Mouse (Mus musculus) lung, embryonic 16.5 days (tissue): ENCODE data around the gene Pnpla3. TPM values are rescaled to one million over a fixed set of nuclear protein-coding genes. Genes with fewer than 3 reads are reported as not detected.
A peak's percentile ranks its signal among the peaks of the same experiment; 100 is the strongest.

Source experiments
- ATAC-seq: fragments of 200-750 bp; cut with Nextera tagmentation; 2 replicates; pipeline ENCODE4 v1.8.0; 2017; ENCODE audit warnings: low read depth, mild to moderate bottlenecking, moderate library complexity
- H3K27ac ChIP-seq: fragments of 300-500 bp; sonication (generic); 2 replicates; pipeline ENCODE4 v1.5.1; 2014; ENCODE audit warnings: mild to moderate bottlenecking, control low read depth, low read length
- H3K27me3 ChIP-seq: fragments of 300-500 bp; sonication (generic); 2 replicates; pipeline ENCODE4 v1.6.1; 2014; ENCODE audit warnings: low read depth, low read length, mixed read lengths; ENCODE audit not compliant: control insufficient read depth, insufficient read depth
- H3K36me3 ChIP-seq: fragments of 300-500 bp; sonication (generic); 2 replicates; pipeline ENCODE4 v1.6.1; 2014; ENCODE audit warnings: low read length; ENCODE audit not compliant: control insufficient read depth, insufficient read depth
- H3K4me1 ChIP-seq: fragments of 300-500 bp; sonication (generic); replicated peaks from 2 replicates; pipeline ENCODE4 v1.6.1; 2014; ENCODE audit warnings: low read length, mixed read lengths; ENCODE audit not compliant: control insufficient read depth, insufficient read depth
- H3K4me2 ChIP-seq: fragments of 300-500 bp; sonication (generic); 2 replicates; pipeline ENCODE4 v1.6.1; 2014; ENCODE audit warnings: low read depth, low read length, control low read depth
- H3K4me3 ChIP-seq: fragments of 300-500 bp; sonication (generic); 2 replicates; pipeline ENCODE4 v1.5.1; 2014; ENCODE audit warnings: mild to moderate bottlenecking, low read length, control low read depth
- H3K9ac ChIP-seq: fragments of 300-500 bp; sonication (generic); 2 replicates; pipeline ENCODE4 v1.6.1; 2014; ENCODE audit warnings: low read length, control low read depth
- H3K9me3 ChIP-seq: fragments of 300-500 bp; sonication (generic); 2 replicates; pipeline ENCODE4 v1.6.1; 2016; ENCODE audit warnings: low read length; ENCODE audit not compliant: control insufficient read depth
- WGBS: fragments of 180-500 bp; shearing (Covaris S2); extraction: QIAGEN DNeasy Blood & Tissue Kit; methylation state at CpG from one replicate; pipeline ENCODE4 v1.1.7; 2014; 5-methylcytosine and 5-hydroxymethylcytosine counted together
- polyA plus RNA-seq: library from polyadenylated mRNA; unstranded; fragments of >200 nt; fragmentation: Nextera tagmentation; extraction: Ambion mirVana; gene quantifications from 2 replicates; pipeline ENCODE4 v1.2.1, GENCODE M21; 2015

Pnpla3 gene
- 0.38 TPM in 1 of 2 replicates, not detected in the other for polyA plus RNA-seq

DNA sequence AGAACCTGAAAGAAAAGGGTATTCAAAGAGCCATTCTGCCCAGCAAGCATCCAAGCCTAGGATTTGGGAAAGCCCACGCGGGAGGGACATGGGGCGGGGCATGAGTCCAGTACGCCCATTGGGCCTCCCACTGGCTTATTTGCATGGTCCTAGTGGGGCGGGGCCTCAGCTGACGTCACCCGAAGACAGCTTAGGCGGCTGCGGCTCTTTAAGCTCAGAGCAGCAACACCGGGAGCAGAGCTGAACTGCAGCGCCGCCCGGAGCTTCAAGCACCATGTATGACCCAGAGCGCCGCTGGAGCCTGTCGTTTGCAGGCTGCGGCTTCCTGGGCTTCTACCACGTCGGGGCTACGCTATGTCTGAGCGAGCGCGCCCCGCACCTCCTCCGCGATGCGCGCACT, at the start of gene Pnpla3:
Gene Pnpla3 (plus strand): TSS at position 238 of the 400 bp plus-strand sequence.
- H3K27ac ChIP-seq, result no peak within 1 kb of the TSS
- 0% methylated on average over 28 of the region's 28 CpGs for WGBS
- peak within 1 kb of the TSS; percentile 59 for H3K4me3 ChIP-seq
- ATAC-seq, result peak; percentile 99
- peak within 1 kb of the TSS; percentile 63 for H3K9ac ChIP-seq
- peaks cover 14% of the 10 kb centered on the region for H3K4me1 ChIP-seq
- no peaks in the 10 kb centered on the region; the same call in 1 of the 2 replicates for H3K27me3 ChIP-seq
- no peaks in the 10 kb centered on the region for H3K9me3 ChIP-seq
- H3K4me2 ChIP-seq, result peak within 1 kb of the TSS; percentile 99
- H3K36me3 ChIP-seq, result no peaks in the 10 kb centered on the region

DNA sequence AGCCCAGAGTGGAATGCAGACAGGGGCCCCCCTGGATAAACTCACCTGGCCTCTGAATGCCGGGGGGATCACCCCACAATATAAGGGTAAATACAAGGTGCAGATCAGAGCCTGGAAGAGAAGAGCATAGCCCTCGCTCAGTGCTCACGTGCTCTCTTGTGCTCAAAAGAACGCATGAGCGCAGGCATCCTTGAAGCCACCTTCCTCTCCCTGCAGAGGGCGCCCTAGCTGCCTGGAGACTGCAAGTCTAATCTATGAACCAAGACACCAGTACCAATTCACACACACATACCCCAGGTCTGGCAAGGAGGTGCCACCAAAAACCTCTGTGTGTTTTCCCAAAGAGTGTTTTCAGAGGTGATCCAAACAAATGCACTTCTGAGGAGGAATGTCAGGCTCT, 47.0 kb upstream of the Pnpla3 start:
- WGBS, result 13% methylated on average over 6 of the region's 6 CpGs

GRCm38 (mm10) chr15:84121036-84121435, 46.6 kb upstream of the Pnpla3 start:
- no peak overlapping the region for H3K4me2 ChIP-seq
- WGBS, result 65% methylated on average over 7 of the region's 7 CpGs
- no peak for ATAC-seq

More for the DNA sequence above, 47.0 kb upstream of the Pnpla3 start:
- no peak overlapping the region for H3K4me2 ChIP-seq
- H3K27me3 ChIP-seq, result no peaks in the 10 kb centered on the region
- no peak overlapping the region for H3K4me3 ChIP-seq
- no peaks in the 10 kb centered on the region for H3K4me1 ChIP-seq
- no peak overlapping the region for H3K9ac ChIP-seq
- H3K27ac ChIP-seq, result no peak overlapping the region
- no peaks in the 10 kb centered on the region for H3K9me3 ChIP-seq
- no peaks in the 10 kb centered on the region for H3K36me3 ChIP-seq
- no peak for ATAC-seq

GRCm38 (mm10) chr15:84123075-84123474, 44.6 kb upstream of the Pnpla3 start, which contains the start of gene Pnpla5:
Pnpla5 (minus strand) TSS chr15:84123175.
- no peaks in the 10 kb centered on the region for H3K4me1 ChIP-seq
- WGBS, result 56% methylated on average over 8 of the region's 8 CpGs
- no peak within 1 kb of the TSS for H3K4me3 ChIP-seq
- H3K27ac ChIP-seq, result no peak within 1 kb of the TSS
- H3K27me3 ChIP-seq, result no peaks in the 10 kb centered on the region
- no peak for ATAC-seq
- H3K9me3 ChIP-seq, result no peaks in the 10 kb centered on the region
- no peak within 1 kb of the TSS for H3K4me2 ChIP-seq
- no peak within 1 kb of the TSS for H3K9ac ChIP-seq
- H3K36me3 ChIP-seq, result no peaks in the 10 kb centered on the region

More at GRCm38 (mm10) chr15:84121036-84121435, 46.6 kb upstream of the Pnpla3 start:
- Histone ChIP-seq H3K9ac (no peak overlapping the region), H3K27ac (no peak overlapping the region), H3K4me3 (no peak overlapping the region), H3K4me1 (no peaks in the 10 kb centered on the region), H3K9me3 (no peaks in the 10 kb centered on the region), H3K27me3 (no peaks in the 10 kb centered on the region), H3K36me3 (no peaks in the 10 kb centered on the region)

DNA sequence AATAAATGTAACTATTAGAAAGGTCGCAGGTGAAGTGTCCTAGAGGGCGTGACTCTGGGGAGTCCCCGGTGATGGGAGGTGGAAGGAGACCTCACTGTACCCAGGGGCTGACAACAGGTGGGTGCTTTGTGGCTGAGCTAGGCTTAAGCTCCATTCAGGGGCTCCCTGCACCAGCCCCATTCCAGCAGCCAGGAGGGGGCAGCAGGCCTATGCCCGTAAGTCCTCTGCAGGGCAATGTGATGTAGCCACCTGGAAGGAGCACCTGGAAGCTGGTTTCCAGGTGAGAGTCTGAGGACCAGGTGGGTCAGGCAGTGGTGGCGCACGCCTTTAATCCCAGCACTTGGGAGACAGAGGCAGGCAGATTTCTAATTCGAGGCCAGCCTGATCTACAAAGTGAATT, 43.6 kb upstream of the Pnpla3 start:
- H3K4me2 ChIP-seq, result no peak overlapping the region
- WGBS, result 66% methylated on average over 7 of the region's 7 CpGs
- ATAC-seq, result no peak

DNA sequence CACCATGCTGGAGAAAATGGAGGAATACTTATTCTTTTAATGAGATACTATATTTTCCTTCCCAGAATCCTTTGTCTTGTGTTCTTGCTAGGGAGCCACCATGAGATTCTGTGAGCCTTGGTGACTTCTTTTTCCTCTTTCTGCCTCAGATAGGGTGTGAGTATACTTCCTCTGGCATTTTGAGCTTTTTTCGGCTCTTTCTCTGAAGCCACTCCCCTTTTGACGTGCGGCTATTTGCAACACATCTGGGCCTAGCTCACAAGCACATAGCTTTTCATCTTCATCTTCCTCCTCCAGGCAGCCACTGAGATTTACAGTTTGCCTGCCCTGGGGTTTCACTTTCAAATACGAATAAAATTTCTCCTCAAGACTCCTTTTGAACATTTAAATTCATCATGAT, 41.2 kb upstream of the Pnpla3 start:
- H3K27ac ChIP-seq, result no peak overlapping the region
- H3K4me3 ChIP-seq, result no peak overlapping the region
- no peak for ATAC-seq
- no peaks in the 10 kb centered on the region for H3K27me3 ChIP-seq
- H3K9me3 ChIP-seq, result no peaks in the 10 kb centered on the region
- H3K4me1 ChIP-seq, result no peaks in the 10 kb centered on the region
- H3K9ac ChIP-seq, result no peak overlapping the region
- H3K4me2 ChIP-seq, result no peak overlapping the region
- no peaks in the 10 kb centered on the region for H3K36me3 ChIP-seq
- 62% methylated on average over 4 of the region's 4 CpGs for WGBS

More for the DNA sequence above, 43.6 kb upstream of the Pnpla3 start:
- Histone ChIP-seq H3K27ac (no peak overlapping the region), H3K4me3 (no peak overlapping the region), H3K36me3 (no peaks in the 10 kb centered on the region), H3K4me1 (no peaks in the 10 kb centered on the region), H3K27me3 (no peaks in the 10 kb centered on the region), H3K9ac (no peak overlapping the region), H3K9me3 (no peaks in the 10 kb centered on the region)

DNA sequence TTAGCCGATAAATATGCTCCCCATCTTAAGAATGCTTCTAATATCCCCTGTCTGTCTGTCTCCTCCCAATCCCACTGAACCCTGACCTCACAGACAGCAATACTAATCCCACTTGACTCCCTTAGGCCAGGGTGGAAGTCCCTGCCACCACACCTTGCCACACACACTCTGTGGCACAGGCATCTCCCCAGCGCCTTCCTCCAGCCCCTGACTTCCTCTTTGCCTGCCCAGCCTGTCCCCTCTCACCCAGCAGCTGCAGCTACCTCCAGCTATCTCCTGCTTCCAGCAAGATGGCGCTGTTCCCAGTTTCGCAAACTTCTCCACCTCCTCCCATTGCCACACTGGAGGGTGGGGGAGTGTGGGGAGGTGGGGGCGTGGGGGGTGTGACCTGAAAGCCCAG, 40.8 kb upstream of the Pnpla3 start:
- Histone ChIP-seq H3K4me2 (no peak overlapping the region), H3K4me1 (no peaks in the 10 kb centered on the region), H3K9ac (no peak overlapping the region), H3K4me3 (no peak overlapping the region), H3K27ac (no peak overlapping the region), H3K36me3 (no peaks in the 10 kb centered on the region), H3K9me3 (no peaks in the 10 kb centered on the region), H3K27me3 (no peaks in the 10 kb centered on the region)
- 24% methylated on average over 5 of the region's 5 CpGs for WGBS
- ATAC-seq, result no peak

DNA sequence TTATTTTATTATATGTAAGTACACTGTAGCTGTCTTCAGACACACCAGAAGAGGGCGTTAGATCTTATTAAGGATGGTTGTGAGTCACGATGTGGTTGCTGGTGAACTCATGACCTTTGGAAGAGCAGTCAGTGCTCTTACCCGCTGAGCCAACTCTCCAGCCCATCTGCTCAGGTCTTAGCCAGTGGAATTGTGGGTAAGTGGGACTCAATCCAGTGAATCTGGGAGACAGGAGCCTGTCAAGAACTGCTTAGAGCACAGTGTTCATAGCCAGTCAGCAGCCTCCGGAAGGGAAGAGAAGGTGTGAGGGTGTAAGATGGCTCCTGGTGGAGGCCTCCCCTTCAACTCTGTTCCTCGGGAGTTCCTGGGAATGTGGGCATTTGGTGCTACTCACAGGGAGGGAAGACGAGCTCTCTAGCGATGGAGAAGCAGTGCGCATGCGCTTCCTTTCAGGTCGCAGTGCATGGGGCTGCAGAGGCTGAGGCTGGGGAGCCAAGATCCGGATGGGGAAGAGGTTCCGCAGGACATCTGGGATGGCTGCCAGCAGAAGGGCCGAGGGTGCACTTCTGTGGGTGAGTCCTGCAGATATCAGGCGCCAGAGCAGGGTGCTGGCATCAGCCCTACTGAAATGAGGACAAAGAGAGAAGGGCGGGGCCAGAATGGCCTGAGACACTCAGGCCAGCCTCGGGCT, 36.4 kb upstream of the Pnpla3 start:
- 39% methylated on average over 16 of the region's 16 CpGs for WGBS
- no peak overlapping the region for H3K4me3 ChIP-seq

DNA sequence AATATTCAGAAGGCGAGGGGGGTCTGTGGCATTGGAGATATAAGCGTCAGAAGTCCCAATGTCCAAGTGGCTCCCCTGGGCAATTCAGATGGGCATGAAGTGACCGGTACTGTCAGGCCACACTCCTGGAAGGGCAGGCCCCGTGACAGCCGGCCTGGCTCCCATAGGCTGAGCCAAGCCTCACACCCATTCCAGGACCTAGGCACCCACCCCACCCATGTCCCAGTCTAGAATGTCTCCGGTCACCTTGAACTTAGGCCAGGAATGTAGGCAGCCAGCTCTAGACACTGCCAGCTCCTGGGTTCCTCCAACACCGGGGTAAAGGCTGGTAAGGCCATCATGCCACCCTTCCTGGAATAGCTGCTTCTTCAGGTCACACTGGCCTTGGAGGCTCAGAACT, 35.7 kb upstream of the Pnpla3 start:
- WGBS, result 95% methylated on average over 7 of the region's 7 CpGs
- no peak overlapping the region for H3K27ac ChIP-seq
- no peaks in the 10 kb centered on the region for H3K36me3 ChIP-seq
- H3K4me3 ChIP-seq, result no peak overlapping the region
- no peak overlapping the region for H3K4me2 ChIP-seq
- no peak for ATAC-seq
- no peaks in the 10 kb centered on the region for H3K4me1 ChIP-seq
- no peaks in the 10 kb centered on the region for H3K9me3 ChIP-seq
- H3K27me3 ChIP-seq, result no peaks in the 10 kb centered on the region
- H3K9ac ChIP-seq, result no peak overlapping the region

More for the DNA sequence above, 36.4 kb upstream of the Pnpla3 start:
- H3K27ac ChIP-seq, result no peak overlapping the region
- H3K27me3 ChIP-seq, result no peaks in the 10 kb centered on the region
- H3K4me1 ChIP-seq, result no peaks in the 10 kb centered on the region
- H3K9ac ChIP-seq, result no peak overlapping the region
- no peaks in the 10 kb centered on the region for H3K9me3 ChIP-seq
- no peak overlapping the region for H3K4me2 ChIP-seq
- peak; percentile 36; the same call in 1 of the 2 replicates for ATAC-seq
- H3K36me3 ChIP-seq, result no peaks in the 10 kb centered on the region
